Mouse (Mus musculus): Measurements from ENCODE around the gene Ptgdr. TPM values are rescaled to one million over a fixed set of nuclear protein-coding genes. Genes with fewer than 3 reads are reported as not detected.
"Not testable (repeated sequence)": the region's sequence is repeated elsewhere in the genome, so short reads cannot be mapped to it uniquely, and the experiment has no call there.

Ptgdr gene
- polyA plus RNA-seq, 1 experiment from 2014 or later, result 0.68 TPM

- H3K4me1 ChIP-seq (replicated peaks; ENCODE audit: control insufficient read depth, insufficient read depth, low read length), result no peaks in the 10 kb centered on the region
- H3K27ac ChIP-seq (ENCODE audit: low read length), result no peak overlapping the region
- no peaks in the 10 kb centered on the region for H3K9me3 ChIP-seq (ENCODE audit: control insufficient read depth, low read length)
- H3K4me2 ChIP-seq (ENCODE audit: low read length), result no peak overlapping the region
- H3K27me3 ChIP-seq (replicated peaks; ENCODE audit: control insufficient read depth, insufficient read depth, low read length), result no peaks in the 10 kb centered on the region
- no peak for ATAC-seq
- WGBS, result 77% methylated on average over 4 of the region's 4 CpGs
- no peaks in the 10 kb centered on the region for H3K36me3 ChIP-seq (ENCODE audit: control insufficient read depth, insufficient read depth)
- H3K9ac ChIP-seq (replicated peaks; ENCODE audit: low read depth, low read length), result no peak overlapping the region
- H3K4me3 ChIP-seq (replicated peaks; ENCODE audit: low read length), result no peak overlapping the region
Measured at GRCm38 (mm10) chr14:44827736-44828135, 31.4 kb downstream of the Ptgdr start.

- WGBS, result 81% methylated on average over 7 of the region's 7 CpGs
- Histone ChIP-seq H3K9ac (replicated peaks; ENCODE audit: low read depth, low read length) (no peak overlapping the region), H3K4me3 (replicated peaks; ENCODE audit: low read length) (no peak overlapping the region), H3K4me2 (ENCODE audit: low read length) (no peak overlapping the region), H3K27ac (ENCODE audit: low read length) (no peak overlapping the region), H3K4me1 (replicated peaks; ENCODE audit: control insufficient read depth, insufficient read depth, low read length) (no peaks in the 10 kb centered on the region), H3K9me3 (ENCODE audit: control insufficient read depth, low read length) (no peaks in the 10 kb centered on the region), H3K36me3 (ENCODE audit: control insufficient read depth, insufficient read depth) (no peaks in the 10 kb centered on the region), H3K27me3 (replicated peaks; ENCODE audit: control insufficient read depth, insufficient read depth, low read length) (no peaks in the 10 kb centered on the region)
- no peak for ATAC-seq
Measured at GRCm38 (mm10) chr14:44821177-44822057, 37.8 kb downstream of the Ptgdr start.

- H3K36me3 ChIP-seq (ENCODE audit: control insufficient read depth, insufficient read depth); H3K9ac ChIP-seq (replicated peaks; ENCODE audit: low read depth, low read length); H3K4me3 ChIP-seq (replicated peaks; ENCODE audit: low read length); H3K27ac ChIP-seq (ENCODE audit: low read length); ATAC-seq; H3K4me1 ChIP-seq (replicated peaks; ENCODE audit: control insufficient read depth, insufficient read depth, low read length); H3K27me3 ChIP-seq (replicated peaks; ENCODE audit: control insufficient read depth, insufficient read depth, low read length); H3K4me2 ChIP-seq (ENCODE audit: low read length); H3K9me3 ChIP-seq (ENCODE audit: control insufficient read depth, low read length): not testable (repeated sequence)
Measured at GRCm38 (mm10) chr14:44813152-44813551, 46.0 kb downstream of the Ptgdr start.

Other genes starting within 250 kb of the Ptgdr start
- gene Gm5624, start 231.4 kb downstream of the Ptgdr start, polyA plus RNA-seq (2015; fragmentation: Nextera tagmentation; extraction: Ambion mirVana), result not detected in 2 replicates
- not detected in 2 replicates for gene Gm8257, start 152.9 kb downstream of the Ptgdr start, polyA plus RNA-seq (2015; fragmentation: Nextera tagmentation; extraction: Ambion mirVana)
- gene Gm8267, start 109.0 kb downstream of the Ptgdr start, polyA plus RNA-seq (2015; fragmentation: Nextera tagmentation; extraction: Ambion mirVana), result not detected in 2 replicates
- 0.40 and 0.47 TPM in 2 replicates for gene Ptger2, start 128.8 kb upstream of the Ptgdr start, polyA plus RNA-seq (2015; fragmentation: Nextera tagmentation; extraction: Ambion mirVana)

All from forebrain, embryonic 16.5 days (tissue).